Mouse (Mus musculus) ES-E14 (cell line): Measurements from ENCODE around the gene Hmces.

Source experiments
- MAFK ChIP-seq: IDR thresholded peaks from 2 replicates; pipeline ENCODE4 v1.6.1; 2014; ENCODE audit warnings: mild to moderate bottlenecking, low read depth, low read length, inconsistent platforms; ENCODE audit not compliant: insufficient read depth
- ZC3H11A ChIP-seq: IDR thresholded peaks from 2 replicates; pipeline ENCODE4 v1.6.1; 2012; ENCODE audit warnings: low read depth, mild to moderate bottlenecking, inconsistent platforms, low read length, borderline replicate concordance
- ZNF384 ChIP-seq: IDR thresholded peaks from 2 replicates; pipeline ENCODE4 v1.6.1; 2012; ENCODE audit warnings: low read depth, low read length, inconsistent platforms

- TF ChIP-seq ZC3H11A (no peak), ZNF384 (no peak), MAFK (no peak)
Observed at GRCm38 (mm10) chr6:87923624-87924023, 9.9 kb downstream of the Hmces start.
